Mouse (Mus musculus) cortical plate, adult 2 months (tissue): ENCODE measurements at regions not wholly inside any gene's neighbourhood (a gene's known extent, or its start where the extent isn't known, plus 50 kb on each side); places are given as distances from the start of the nearest gene placed in this dataset.

Experiments
- H3K27ac ChIP-seq: fragments of 200-500 bp; 2 replicates; pipeline ENCODE4 v1.5.1; 2012; ENCODE audit warnings: low read length, control low read depth, inconsistent platforms; ENCODE audit not compliant: insufficient read depth
- H3K4me1 ChIP-seq: fragments of 200-500 bp; 2 replicates; pipeline ENCODE4 v1.6.1; 2011; ENCODE audit warnings: low read length; ENCODE audit not compliant: control insufficient read depth, insufficient read depth
- H3K4me3 ChIP-seq: fragments of 200-500 bp; 2 replicates; pipeline ENCODE4 v1.5.1; 2011; ENCODE audit warnings: mild to moderate bottlenecking, low read length, control low read depth; ENCODE audit not compliant: insufficient read depth
- CTCF ChIP-seq: fragments of 200-500 bp; IDR thresholded peaks from 2 replicates; pipeline ENCODE4 v1.5.1; 2011; ENCODE audit warnings: mild to moderate bottlenecking, control low read depth, low read length; ENCODE audit not compliant: insufficient read depth; ENCODE audit errors: extremely low read depth
- POLR2A ChIP-seq: fragments of 200-500 bp; IDR thresholded peaks from 2 replicates; pipeline ENCODE4 v1.6.1; 2011; ENCODE audit warnings: mild to moderate bottlenecking, low read length, control low read depth; ENCODE audit not compliant: insufficient read depth; ENCODE audit errors: extremely low read depth

GRCm38 (mm10) chr5:74882563-74882962, 162.0 kb downstream of the Chic2 start:
- TF ChIP-seq POLR2A = no peak
- TF ChIP-seq CTCF = no peak
- no peaks in the 10 kb centered on the region for H3K4me1 ChIP-seq
- no peak overlapping the region for H3K4me3 ChIP-seq
- no peak overlapping the region for H3K27ac ChIP-seq

GRCm38 (mm10) chr5:74880669-74881226, 163.8 kb downstream of the Chic2 start:
- TF ChIP-seq CTCF (no peak), POLR2A (no peak)
- no peaks in the 10 kb centered on the region for H3K4me1 ChIP-seq
- no peak overlapping the region for H3K4me3 ChIP-seq
- H3K27ac ChIP-seq = no peak overlapping the region

- Histone ChIP-seq H3K4me3 (no peak overlapping the region), H3K27ac (no peak overlapping the region), H3K4me1 (no peaks in the 10 kb centered on the region)
- TF ChIP-seq CTCF (no peak), POLR2A (no peak)
Measured at GRCm38 (mm10) chr5:74880048-74880437, 164.5 kb downstream of the Chic2 start.

GRCm38 (mm10) chr5:74879098-74880047, 165.2 kb downstream of the Chic2 start:
- H3K27ac ChIP-seq = no peak overlapping the region
- no peak for TF ChIP-seq CTCF
- TF ChIP-seq POLR2A = no peak
- no peak overlapping the region for H3K4me3 ChIP-seq
- H3K4me1 ChIP-seq = no peaks in the 10 kb centered on the region

GRCm38 (mm10) chr5:74877595-74877994, 167.0 kb downstream of the Chic2 start:
- Histone ChIP-seq H3K27ac (no peak overlapping the region), H3K4me3 (no peak overlapping the region), H3K4me1 (no peaks in the 10 kb centered on the region)
- TF ChIP-seq CTCF = no peak
- TF ChIP-seq POLR2A = no peak

GRCm38 (mm10) chr5:74877185-74877584, 167.4 kb downstream of the Chic2 start:
- no peak overlapping the region for H3K27ac ChIP-seq
- no peaks in the 10 kb centered on the region for H3K4me1 ChIP-seq
- TF ChIP-seq POLR2A (no peak), CTCF (no peak)
- H3K4me3 ChIP-seq = no peak overlapping the region

- no peak for TF ChIP-seq POLR2A
- no peak for TF ChIP-seq CTCF
- no peaks in the 10 kb centered on the region for H3K4me1 ChIP-seq
- H3K27ac ChIP-seq = no peak overlapping the region
- no peak overlapping the region for H3K4me3 ChIP-seq
Measured at GRCm38 (mm10) chr5:74874691-74875090, 169.9 kb downstream of the Chic2 start.

- no peak overlapping the region for H3K4me3 ChIP-seq
- H3K4me1 ChIP-seq = no peaks in the 10 kb centered on the region
- no peak for TF ChIP-seq CTCF
- no peak for TF ChIP-seq POLR2A
- H3K27ac ChIP-seq = no peak overlapping the region
Measured at GRCm38 (mm10) chr5:74870615-74871014, 167.9 kb upstream of the Lnx1 start.

- no peak overlapping the region for H3K27ac ChIP-seq
Measured at GRCm38 (mm10) chr5:74867113-74867785, 164.5 kb upstream of the Lnx1 start.

GRCm38 (mm10) chr5:74866697-74867096, 164.0 kb upstream of the Lnx1 start:
- H3K4me3 ChIP-seq = no peak overlapping the region
- H3K27ac ChIP-seq = no peak overlapping the region
- TF ChIP-seq CTCF (no peak), POLR2A (no peak)
- H3K4me1 ChIP-seq = no peaks in the 10 kb centered on the region

More at GRCm38 (mm10) chr5:74867113-74867785, 164.5 kb upstream of the Lnx1 start:
- TF ChIP-seq CTCF = no peak
- no peak for TF ChIP-seq POLR2A
- Histone ChIP-seq H3K4me3 (no peak overlapping the region), H3K4me1 (no peaks in the 10 kb centered on the region)
